Mouse (Mus musculus) brain, embryonic 14.5 days (tissue): ENCODE data around the gene Pik3ca. TPM values are rescaled to one million over a fixed set of nuclear protein-coding genes. Genes with fewer than 3 reads are reported as not detected.
"Not testable (repeated sequence)": the region's sequence is repeated elsewhere in the genome, so short reads cannot be mapped to it uniquely, and the experiment has no call there.

Experiments
- DNase-seq: peaks from one replicate; pipeline ENCODE4 v3.0.0-alpha.2; 2011; ENCODE audit warnings: low read depth
- CTCF ChIP-seq: fragments of 200-500 bp; IDR thresholded peaks from 2 replicates; pipeline ENCODE4 v1.5.1; 2012; ENCODE audit warnings: inconsistent platforms, mild to moderate bottlenecking, moderate library complexity, borderline replicate concordance; ENCODE audit not compliant: insufficient read depth, insufficient read length; ENCODE audit errors: extremely low read depth
- POLR2A ChIP-seq: fragments of 200-500 bp; IDR thresholded peaks from 2 replicates; pipeline ENCODE4 v1.6.1; 2012; ENCODE audit warnings: mild to moderate bottlenecking, inconsistent platforms, borderline replicate concordance; ENCODE audit not compliant: poor library complexity, insufficient read depth, insufficient read length, severe bottlenecking; ENCODE audit errors: extremely low read depth
- polyA plus RNA-seq: library from polyadenylated mRNA; depleted of rRNA; stranded (reverse); fragments of >200 nt; gene quantifications from 2 replicates; pipeline ENCODE4 v1.2.3, GENCODE M21; 2012

Pik3ca gene
- polyA plus RNA-seq, 1 experiment, result 27.6 TPM

DNA sequence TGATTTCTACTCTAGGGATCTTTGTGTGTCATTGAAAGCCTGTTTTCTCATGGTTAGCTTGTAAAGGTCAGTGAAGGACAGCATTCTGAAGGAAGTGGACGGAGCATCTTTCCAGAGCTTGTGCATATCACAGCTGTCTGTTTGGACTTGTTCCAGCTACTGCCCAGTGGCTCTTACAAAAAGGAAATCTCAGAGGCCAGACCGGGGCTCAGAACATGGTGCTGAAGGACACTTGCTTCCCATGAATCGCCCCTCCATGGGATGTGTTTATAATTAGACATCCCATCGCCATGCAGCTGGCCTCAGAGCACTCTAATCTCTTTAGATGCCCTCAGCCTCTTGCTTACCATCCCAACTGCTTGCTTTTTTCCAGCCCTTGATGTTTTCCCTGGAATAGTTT lies 31.4 kb downstream of the Pik3ca start:
- DNase-seq, result peak; percentile 42

GRCm38 (mm10) chr3:32429351-32429750 lies 31.9 kb downstream of the Pik3ca start:
- not testable (repeated sequence) for DNase-seq

More for the DNA sequence above, 31.4 kb downstream of the Pik3ca start:
- TF ChIP-seq POLR2A, result no peak
- TF ChIP-seq CTCF, result no peak

DNA sequence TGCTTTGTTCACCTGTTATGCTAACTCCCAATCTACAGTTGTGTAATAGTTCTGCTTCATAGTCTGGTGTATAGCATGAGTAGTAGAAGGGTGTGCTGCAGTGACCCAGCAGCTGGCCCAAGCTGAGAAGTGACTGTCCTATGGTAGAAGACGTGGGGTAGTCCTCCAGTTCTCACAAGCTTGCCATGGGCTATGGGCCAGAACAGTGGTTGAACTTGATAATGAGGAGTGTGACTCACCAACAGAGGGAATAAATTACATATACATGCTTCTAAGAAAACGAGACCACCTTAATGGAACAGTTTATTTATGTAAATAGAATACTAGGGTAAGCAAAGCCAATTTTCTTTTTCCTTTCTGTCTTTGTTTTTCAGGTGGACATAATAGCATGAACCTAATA lies 32.9 kb downstream of the Pik3ca start:
- DNase-seq, result no peak
- no peak for TF ChIP-seq POLR2A
- TF ChIP-seq CTCF, result no peak

- TF ChIP-seq CTCF, result no peak
- no peak for TF ChIP-seq POLR2A
Measured at GRCm38 (mm10) chr3:32434016-32434415, 36.5 kb downstream of the Pik3ca start.

DNA sequence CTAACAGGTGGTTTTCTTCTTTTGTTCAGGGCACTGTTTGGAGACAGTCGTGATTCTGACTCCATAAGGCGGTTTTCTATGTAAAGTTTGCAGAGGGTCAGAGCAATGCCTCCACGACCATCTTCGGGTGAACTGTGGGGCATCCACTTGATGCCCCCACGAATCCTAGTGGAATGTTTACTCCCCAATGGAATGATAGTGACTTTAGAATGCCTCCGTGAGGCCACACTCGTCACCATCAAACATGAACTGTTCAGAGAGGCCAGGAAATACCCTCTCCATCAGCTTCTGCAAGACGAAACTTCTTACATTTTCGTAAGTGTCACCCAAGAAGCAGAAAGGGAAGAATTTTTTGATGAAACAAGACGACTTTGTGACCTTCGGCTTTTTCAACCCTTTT lies 38.6 kb downstream of the Pik3ca start:
- TF ChIP-seq POLR2A, result no peak
- no peak for TF ChIP-seq CTCF
- DNase-seq, result no peak

More at GRCm38 (mm10) chr3:32434016-32434415, 36.5 kb downstream of the Pik3ca start:
- no peak for DNase-seq

- TF ChIP-seq CTCF (no peak), POLR2A (no peak)
- no peak for DNase-seq
Measured at GRCm38 (mm10) chr3:32437297-32437696, 39.8 kb downstream of the Pik3ca start.

- TF ChIP-seq POLR2A (no peak), CTCF (no peak)
Measured at GRCm38 (mm10) chr3:32437820-32438219, 40.3 kb downstream of the Pik3ca start.

DNA sequence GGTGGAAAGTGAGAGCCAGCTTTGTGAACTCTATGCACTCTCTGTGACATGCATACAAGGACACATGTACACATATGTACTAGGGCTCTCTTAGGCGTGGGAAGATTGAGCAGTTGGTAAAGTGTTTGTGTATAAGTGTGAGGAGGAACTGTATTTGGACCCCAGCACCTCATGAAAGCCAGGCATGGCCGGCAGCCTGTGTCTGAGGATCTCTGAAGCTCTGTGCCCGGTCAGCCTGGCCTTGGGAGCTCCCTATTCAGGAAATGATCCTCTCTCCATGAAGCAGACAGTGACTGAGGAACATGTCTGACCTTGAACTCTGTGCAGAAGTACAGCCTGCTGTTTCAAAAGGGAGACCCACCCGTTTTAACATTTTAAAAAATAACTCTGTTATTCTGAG lies 41.2 kb downstream of the Pik3ca start:
- TF ChIP-seq POLR2A (no peak), CTCF (no peak)

More at GRCm38 (mm10) chr3:32437820-32438219, 40.3 kb downstream of the Pik3ca start:
- DNase-seq, result no peak

DNA sequence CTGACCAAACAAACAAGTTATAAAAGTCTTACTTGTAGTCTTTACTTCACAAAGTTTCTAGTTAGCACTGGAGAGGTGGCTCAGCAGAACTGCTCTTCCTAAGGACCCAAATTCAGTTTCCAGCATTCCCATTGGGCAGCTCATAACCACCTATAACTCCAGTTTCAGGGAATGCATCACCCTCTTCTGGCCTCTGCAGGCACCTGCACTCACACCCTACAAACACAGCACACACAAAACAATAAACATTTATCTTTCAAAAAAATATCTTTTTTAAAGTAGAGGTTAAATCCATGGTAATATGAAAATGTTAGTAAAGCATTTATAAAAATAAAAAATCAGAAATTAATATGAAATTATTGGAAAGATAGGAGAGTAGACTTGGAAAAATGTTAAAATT lies 44.2 kb downstream of the Pik3ca start:
- DNase-seq, result no peak
- TF ChIP-seq CTCF (no peak), POLR2A (no peak)

More for the DNA sequence above, 41.2 kb downstream of the Pik3ca start:
- DNase-seq, result no peak

GRCm38 (mm10) chr3:32454329-32455021 lies 57.0 kb downstream of the Pik3ca start:
- TF ChIP-seq CTCF (no peak), POLR2A (no peak)
- peak; percentile 34 for DNase-seq

- TF ChIP-seq POLR2A (no peak), CTCF (peak; percentile 48; the same call in 1 of the 2 replicates)
- peak; percentile 48 for DNase-seq
Measured at GRCm38 (mm10) chr3:32459777-32460176, 62.3 kb downstream of the Pik3ca start.

GRCm38 (mm10) chr3:32467321-32467720 lies 69.8 kb downstream of the Pik3ca start:
- DNase-seq, result no peak
- no peak for TF ChIP-seq POLR2A
